Mouse (Mus musculus) MEL (cell line): Measurements from ENCODE around the gene Cyb5d1. TPM values are rescaled to one million over a fixed set of nuclear protein-coding genes. Genes with fewer than 3 reads are reported as not detected.

Experiments
- DNase-seq: peaks from one replicate; pipeline ENCODE4 v3.0.0; 2011; ENCODE audit warnings: low read depth, low spot score
- H3K27ac ChIP-seq: 2 replicates; pipeline ENCODE4 v1.5.1; 2012; ENCODE audit warnings: low read depth, mild to moderate bottlenecking, control low read depth, low read length, moderate library complexity; ENCODE audit not compliant: control insufficient read depth
- H3K27me3 ChIP-seq, 2 experiments: fragments of 150-350 bp in 1 of 2; sonication (generic) in 1 of 2; 2 replicates each; pipeline ENCODE4 v1.6.1; 2012; ENCODE audit warnings: low read length in 2 of 2, mild to moderate bottlenecking in 2 of 2, improper control_type of control experiment in 1 of 2, moderate library complexity in 1 of 2; ENCODE audit not compliant: insufficient read depth in 2 of 2, control insufficient read depth in 1 of 2
- H3K36me3 ChIP-seq, 2 experiments: 2 replicates each; pipeline ENCODE4 v1.6.1; 2012 to 2014; ENCODE audit warnings: low read length in 2 of 2, improper control_type of control experiment in 1 of 2, inconsistent platforms in 1 of 2, mild to moderate bottlenecking in 1 of 2; ENCODE audit not compliant: insufficient read depth in 2 of 2, control insufficient read depth in 1 of 2
- H3K4me1 ChIP-seq, 2 experiments: fragments of 150-350 bp in 1 of 2; sonication (generic) in 1 of 2; 2 replicates each; pipeline ENCODE4 v1.6.1; 2012; ENCODE audit warnings: low read length in 2 of 2, improper control_type of control experiment in 1 of 2, mild to moderate bottlenecking in 1 of 2; ENCODE audit not compliant: insufficient read depth in 2 of 2, control insufficient read depth in 1 of 2
- H3K4me3 ChIP-seq, 2 experiments: fragments of 150-350 bp in 1 of 2; sonication (generic) in 1 of 2; 2 replicates each; pipeline ENCODE4 v1.5.1; 2012; ENCODE audit warnings: low read depth in 2 of 2, low read length in 2 of 2, mild to moderate bottlenecking in 2 of 2, moderate library complexity in 2 of 2, control low read depth in 1 of 2, improper control_type of control experiment in 1 of 2; ENCODE audit not compliant: control insufficient read depth in 1 of 2, insufficient read depth in 1 of 2
- H3K79me2 ChIP-seq: 2 replicates; pipeline ENCODE4 v1.6.1; 2012; ENCODE audit warnings: mild to moderate bottlenecking, low read length, moderate library complexity; ENCODE audit not compliant: control insufficient read depth, poor library complexity, insufficient read depth
- H3K9ac ChIP-seq: 2 replicates; pipeline ENCODE4 v1.6.1; 2012; ENCODE audit warnings: low read depth, mild to moderate bottlenecking, control low read depth, low read length, moderate library complexity; ENCODE audit not compliant: control insufficient read depth, poor library complexity, severe bottlenecking
- H3K9me3 ChIP-seq: fragments of 150-350 bp; sonication (generic); replicated peaks from 2 replicates; pipeline ENCODE4 v1.6.1; 2012; ENCODE audit warnings: mild to moderate bottlenecking, low read length, improper control_type of control experiment, moderate library complexity; ENCODE audit not compliant: insufficient read depth
- BHLHE40 ChIP-seq: IDR thresholded peaks from 2 replicates; pipeline ENCODE4 v1.6.1; 2012; ENCODE audit warnings: low read depth, mild to moderate bottlenecking, inconsistent platforms, low read length, improper control_type of control experiment, borderline replicate concordance
- CHD1 ChIP-seq: IDR thresholded peaks from 2 replicates; pipeline ENCODE4 v1.6.1; 2012; ENCODE audit warnings: low read depth, mild to moderate bottlenecking, inconsistent platforms, low read length, improper control_type of control experiment
- EP300 ChIP-seq, 2 experiments: IDR thresholded peaks; 2 replicates each; pipeline ENCODE4 v1.6.1; 2011; ENCODE audit warnings: improper control_type of control experiment in 2 of 2, low read length in 2 of 2, low read depth in 1 of 2, mild to moderate bottlenecking in 1 of 2
- GATA1 ChIP-seq: IDR thresholded peaks from 2 replicates; pipeline ENCODE4 v1.6.1; 2011; ENCODE audit warnings: low read depth, low read length, improper control_type of control experiment
- HCFC1 ChIP-seq: IDR thresholded peaks from 2 replicates; pipeline ENCODE4 v1.6.1; 2012; ENCODE audit warnings: low read depth, mild to moderate bottlenecking, inconsistent platforms, low read length, improper control_type of control experiment, moderate library complexity
- JUND ChIP-seq: IDR thresholded peaks from 2 replicates; pipeline ENCODE4 v1.6.1; 2011; ENCODE audit warnings: low read depth, mild to moderate bottlenecking, improper control_type of control experiment, low read length
- KAT2A ChIP-seq: conservative IDR thresholded peaks from 2 replicates; pipeline ENCODE4 v1.6.1; 2012; ENCODE audit warnings: low read depth, low read length, improper control_type of control experiment, inconsistent platforms
- MAFK ChIP-seq: IDR thresholded peaks from 2 replicates; pipeline ENCODE4 v1.6.1; 2011; ENCODE audit warnings: low read depth, mild to moderate bottlenecking, low read length, improper control_type of control experiment, borderline replicate concordance
- MYB ChIP-seq: IDR thresholded peaks from 2 replicates; pipeline ENCODE4 v1.6.1; 2011; ENCODE audit warnings: mild to moderate bottlenecking, low read depth, low read length, improper control_type of control experiment
- MYC ChIP-seq: IDR thresholded peaks from 2 replicates; pipeline ENCODE4 v1.6.1; 2011; ENCODE audit warnings: low read depth, mild to moderate bottlenecking, low read length, improper control_type of control experiment, moderate library complexity
- POLR2AphosphoS5 ChIP-seq: IDR thresholded peaks from 2 replicates; pipeline ENCODE4 v1.6.1; 2012; ENCODE audit warnings: low read depth, borderline replicate concordance, mild to moderate bottlenecking, inconsistent platforms, low read length, moderate library complexity, mixed read lengths
- RAD21 ChIP-seq: IDR thresholded peaks from 2 replicates; pipeline ENCODE4 v1.6.1; 2011; ENCODE audit warnings: mild to moderate bottlenecking, low read depth, low read length, improper control_type of control experiment
- RCOR1 ChIP-seq: IDR thresholded peaks from 2 replicates; pipeline ENCODE4 v1.6.1; 2012; ENCODE audit warnings: low read depth, mild to moderate bottlenecking, inconsistent platforms, low read length, improper control_type of control experiment
- SIN3A ChIP-seq: IDR thresholded peaks from 2 replicates; pipeline ENCODE4 v1.6.1; 2012; ENCODE audit warnings: low read length, improper control_type of control experiment, inconsistent platforms
- TAL1 ChIP-seq: IDR thresholded peaks from 2 replicates; pipeline ENCODE4 v1.6.1; 2012; ENCODE audit warnings: mild to moderate bottlenecking, inconsistent platforms, low read length, moderate library complexity, mixed read lengths
- USF2 ChIP-seq, 2 experiments: IDR thresholded peaks; 2 replicates each; pipeline ENCODE4 v1.6.1; 2011 to 2012; ENCODE audit warnings: improper control_type of control experiment in 2 of 2, low read length in 2 of 2, borderline replicate concordance in 1 of 2, inconsistent platforms in 1 of 2, low read depth in 1 of 2, mild to moderate bottlenecking in 1 of 2; ENCODE audit not compliant: insufficient read depth in 1 of 2
- ZKSCAN1 ChIP-seq: IDR thresholded peaks from 2 replicates; pipeline ENCODE4 v1.6.1; 2012; ENCODE audit warnings: low read depth, mild to moderate bottlenecking, inconsistent platforms, low read length, improper control_type of control experiment, moderate library complexity
- polyA plus RNA-seq, 2 experiments: library from polyadenylated mRNA; stranded (reverse) in 1 of 2; unstranded in 1 of 2; fragments of >175 nt in 1 of 2; fragments of >200 nt in 1 of 2; gene quantifications; 2 replicates each; pipeline versions ENCODE4 v1.2.1 to v1.2.4; 2012; ENCODE audit warnings: low replicate concordance in 2 of 2, low read depth in 1 of 2; ENCODE audit not compliant: insufficient read length in 2 of 2, insufficient read depth in 1 of 2, missing spikeins in 1 of 2
- total RNA-seq: library from RNA; depleted of rRNA; stranded (reverse); fragments of 300-350 nt; gene quantifications from 2 replicates; pipeline ENCODE4 v1.2.3, GENCODE M21; 2012

Cyb5d1 gene
- total and polyA plus RNA-seq, 3 experiments: 21.3 to 39.6 TPM; not detected in 1

DNA sequence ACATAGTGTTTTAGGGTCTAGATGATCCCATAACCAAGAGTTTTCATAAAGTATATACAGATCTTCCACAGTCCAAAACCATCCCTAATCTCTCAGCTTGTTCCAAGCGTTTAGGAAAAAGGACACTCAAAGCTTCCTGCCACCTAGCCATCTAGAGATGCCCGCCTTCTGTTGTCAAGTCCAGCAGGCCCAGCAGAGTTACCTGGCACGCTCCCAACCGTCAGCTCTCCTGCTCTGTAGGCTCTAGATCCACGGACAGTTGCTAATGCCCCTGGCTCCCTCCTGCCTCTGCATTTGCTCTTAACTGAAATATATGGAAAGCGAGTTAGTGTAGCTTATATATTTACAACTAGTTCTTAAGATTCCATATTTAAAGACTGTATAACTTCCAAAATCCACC lies 14.1 kb downstream of the Cyb5d1 start:
- Histone ChIP-seq H3K79me2 (no peaks in the 10 kb centered on the region), H3K4me3 (no peak overlapping the region), H3K36me3 (no peaks in the 10 kb centered on the region), H3K9me3 (no peaks in the 10 kb centered on the region), H3K27ac (no peak overlapping the region), H3K9ac (no peak overlapping the region), H3K27me3 (no peaks in the 10 kb centered on the region), H3K4me1 (no peaks in the 10 kb centered on the region)
- TF ChIP-seq EP300 (IDR thresholded peaks at IDR 0.05; ENCODE audit: low read depth in 1 of 2, low read length in 2 of 2) (no peak), ZKSCAN1 (no peak), KAT2A (no peak), RCOR1 (no peak), MAFK (no peak), TAL1 (no peak), GATA1 (no peak), RAD21 (no peak), JUND (no peak), SIN3A (no peak), MYB (no peak), POLR2AphosphoS5 (no peak), MYC (no peak), CHD1 (no peak), BHLHE40 (no peak), USF2 (IDR thresholded peaks at IDR 0.05; ENCODE audit: borderline replicate concordance in 1 of 2, insufficient read depth in 1 of 2, low read depth in 1 of 2, low read length in 2 of 2) (no peak)
- no peak for DNase-seq

- no peak overlapping the region for H3K4me3 ChIP-seq
- no peak overlapping the region for H3K9ac ChIP-seq
- peaks cover under 1% of the 10 kb centered on the region; the same call in 1 of the 2 replicates for H3K79me2 ChIP-seq
- no peaks in the 10 kb centered on the region for H3K9me3 ChIP-seq
- no peak overlapping the region for H3K27ac ChIP-seq
- TF ChIP-seq HCFC1: no peak
- no peak for TF ChIP-seq KAT2A
- H3K4me1 ChIP-seq: 0 out of 4 replicates have a peak, but pooled peaks cover 0 to 1% of the 10 kb centered on the region in 2 experiments
- H3K36me3 ChIP-seq: no peaks in the 10 kb centered on the region; a peak in 1 of 4 replicates
- DNase-seq: no peak
- no peaks in the 10 kb centered on the region for H3K27me3 ChIP-seq
Measured at GRCm38 (mm10) chr11:69379600-69379999, 15.8 kb downstream of the Cyb5d1 start.
